Mouse (Mus musculus): ENCODE measurements around the gene Polm. TPM values are rescaled to one million over a fixed set of nuclear protein-coding genes. Genes with fewer than 3 reads are reported as not detected.

The Polm gene
- polyA plus RNA-seq, 1 experiment from 2014 or later, result 8.7 TPM

DNA sequence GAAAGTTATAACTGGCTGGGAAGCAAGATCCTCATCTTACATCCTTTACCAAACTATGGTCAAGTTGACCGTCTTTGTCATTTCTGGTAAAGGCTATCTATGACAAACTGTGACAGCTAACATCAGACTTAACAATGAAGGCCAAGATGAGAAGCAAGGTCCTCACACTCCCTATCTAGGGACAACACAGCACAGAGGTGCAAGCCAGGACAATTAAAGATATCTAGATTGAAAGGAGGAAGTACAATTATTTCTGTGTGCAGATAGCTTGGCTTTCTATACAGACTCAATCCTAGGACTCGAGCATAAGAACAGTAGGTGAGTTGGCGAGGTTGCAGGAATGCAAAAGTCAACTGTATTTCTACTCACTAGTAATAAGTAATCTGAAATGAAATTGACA is 32.1 kb downstream of the Polm start:
- DNase-seq (ENCODE audit: low spot score), result no peak

DNA sequence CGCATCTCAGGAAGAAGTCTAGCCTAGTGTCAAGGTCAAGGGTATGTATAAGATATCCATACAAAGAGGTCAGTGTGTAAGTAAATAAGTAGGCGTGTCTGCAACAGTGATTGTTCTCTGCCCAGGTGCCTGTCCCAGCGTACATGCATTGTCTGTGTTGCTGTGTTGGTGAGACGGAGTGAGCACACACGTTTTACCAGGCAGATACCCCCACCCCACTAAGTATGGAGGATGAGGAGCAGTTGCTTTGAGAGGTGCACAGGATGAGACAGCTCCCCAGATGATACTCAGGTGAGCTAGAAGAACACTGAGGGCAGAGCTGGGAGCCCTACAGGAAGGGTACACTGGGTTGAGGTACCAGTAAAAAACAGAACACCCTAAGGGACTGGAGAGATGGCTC is 33.6 kb downstream of the Polm start:
- DNase-seq (ENCODE audit: low spot score), result no peak

DNA sequence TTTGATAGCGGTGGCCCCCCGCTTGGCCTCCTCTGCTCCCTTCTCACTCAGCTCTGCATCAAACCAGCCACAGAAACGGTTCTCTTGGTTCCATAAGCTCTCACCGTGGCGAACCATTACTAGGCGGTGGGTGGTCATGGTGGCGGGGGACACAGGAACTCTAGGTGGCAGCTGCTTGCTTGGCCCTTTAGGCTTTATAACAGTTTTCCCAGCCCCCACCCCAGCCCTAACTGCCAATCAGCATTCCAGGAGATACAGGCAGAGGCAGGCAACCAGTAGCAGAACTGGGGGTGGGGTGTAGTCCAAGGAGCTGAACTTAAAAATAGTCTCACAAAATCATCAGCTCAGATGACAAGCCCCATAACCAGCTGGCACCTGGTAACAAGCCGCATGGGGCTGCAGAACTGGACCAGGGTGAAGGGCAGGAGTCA is 34.2 kb downstream of the Polm start, which contains the start of gene Pgam2:
Pgam2 (minus strand) TSS at position 183 of the 431 bp plus-strand sequence.
- peak; percentile 15 for DNase-seq (ENCODE audit: low spot score)

DNA sequence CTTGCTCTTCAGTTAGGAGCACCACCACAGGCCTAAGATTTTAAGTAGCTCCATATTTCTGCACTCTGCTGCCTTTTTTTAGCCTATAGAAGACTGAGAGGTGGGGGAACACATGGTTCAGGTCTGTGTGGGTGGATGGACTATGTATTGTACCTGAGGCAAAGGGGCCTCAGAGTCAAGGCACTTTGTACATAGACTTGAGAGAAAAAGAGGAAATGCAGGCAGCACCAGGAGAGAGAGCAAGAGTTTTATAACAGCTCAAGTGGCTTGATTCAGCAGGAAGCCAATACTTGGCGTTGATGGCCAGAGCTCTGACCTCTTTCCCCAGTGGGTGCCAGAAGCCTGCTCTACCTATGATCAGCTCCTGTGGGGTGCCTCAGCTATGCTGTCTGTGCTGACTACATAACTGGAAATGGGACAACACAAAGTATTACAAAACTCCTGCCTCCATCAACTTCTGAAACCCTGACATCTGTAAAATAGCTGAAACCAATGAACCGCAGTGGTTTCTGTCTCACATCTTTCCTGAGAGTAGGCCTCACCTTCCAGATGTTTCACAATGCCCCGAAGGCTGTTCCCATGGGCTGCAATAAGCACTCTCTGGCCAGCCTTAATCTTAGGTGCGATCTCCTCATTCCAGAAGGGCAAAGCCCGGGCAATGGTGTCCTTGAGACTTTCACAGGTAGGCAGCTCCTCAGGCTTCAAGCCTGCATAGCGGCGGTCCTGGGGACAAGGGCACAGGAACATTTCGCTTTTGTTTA is 35.2 kb downstream of the Polm start:
- peak; percentile 15 for DNase-seq (ENCODE audit: low spot score)

DNA sequence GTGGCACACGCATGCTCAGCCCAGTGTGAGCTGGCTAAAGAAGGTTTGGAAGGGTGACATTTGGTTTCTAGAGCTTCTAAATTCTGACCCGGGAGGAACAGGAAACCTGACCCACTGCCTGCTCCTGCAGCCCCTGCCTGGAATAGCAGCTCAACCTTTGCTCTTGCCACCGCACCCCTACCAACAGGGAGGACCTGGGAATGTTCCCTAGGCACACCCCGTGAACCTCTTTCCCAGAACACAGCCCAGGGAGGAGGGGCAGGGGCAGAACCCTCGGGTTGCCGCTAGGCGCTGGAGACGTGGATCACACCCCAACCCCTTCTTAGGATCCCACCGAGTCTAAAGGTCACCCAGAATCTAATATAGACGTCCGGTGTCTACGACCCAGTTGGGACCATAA is 35.8 kb downstream of the Polm start:
- no peak for DNase-seq (ENCODE audit: low spot score)

DNA sequence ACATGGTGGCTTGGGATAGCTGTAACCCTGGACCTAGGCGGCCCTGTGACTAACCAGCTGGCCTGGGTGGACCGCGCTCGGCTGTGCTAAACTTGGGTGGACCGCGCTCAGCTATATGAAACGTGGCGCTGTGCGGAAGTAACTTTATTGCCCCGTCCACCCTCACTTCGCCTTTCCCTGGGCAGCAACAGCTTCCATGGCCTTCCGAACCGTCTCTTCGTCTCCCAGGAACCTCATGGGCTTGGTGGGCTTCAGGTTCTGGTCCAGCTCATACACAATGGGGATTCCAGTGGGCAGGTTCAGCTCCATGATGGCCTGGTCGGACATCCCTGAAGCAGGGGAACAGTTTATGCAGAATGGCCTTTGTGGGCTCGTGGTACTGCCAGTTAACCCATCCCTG is 36.3 kb downstream of the Polm start:
- DNase-seq (ENCODE audit: low spot score), result no peak

DNA sequence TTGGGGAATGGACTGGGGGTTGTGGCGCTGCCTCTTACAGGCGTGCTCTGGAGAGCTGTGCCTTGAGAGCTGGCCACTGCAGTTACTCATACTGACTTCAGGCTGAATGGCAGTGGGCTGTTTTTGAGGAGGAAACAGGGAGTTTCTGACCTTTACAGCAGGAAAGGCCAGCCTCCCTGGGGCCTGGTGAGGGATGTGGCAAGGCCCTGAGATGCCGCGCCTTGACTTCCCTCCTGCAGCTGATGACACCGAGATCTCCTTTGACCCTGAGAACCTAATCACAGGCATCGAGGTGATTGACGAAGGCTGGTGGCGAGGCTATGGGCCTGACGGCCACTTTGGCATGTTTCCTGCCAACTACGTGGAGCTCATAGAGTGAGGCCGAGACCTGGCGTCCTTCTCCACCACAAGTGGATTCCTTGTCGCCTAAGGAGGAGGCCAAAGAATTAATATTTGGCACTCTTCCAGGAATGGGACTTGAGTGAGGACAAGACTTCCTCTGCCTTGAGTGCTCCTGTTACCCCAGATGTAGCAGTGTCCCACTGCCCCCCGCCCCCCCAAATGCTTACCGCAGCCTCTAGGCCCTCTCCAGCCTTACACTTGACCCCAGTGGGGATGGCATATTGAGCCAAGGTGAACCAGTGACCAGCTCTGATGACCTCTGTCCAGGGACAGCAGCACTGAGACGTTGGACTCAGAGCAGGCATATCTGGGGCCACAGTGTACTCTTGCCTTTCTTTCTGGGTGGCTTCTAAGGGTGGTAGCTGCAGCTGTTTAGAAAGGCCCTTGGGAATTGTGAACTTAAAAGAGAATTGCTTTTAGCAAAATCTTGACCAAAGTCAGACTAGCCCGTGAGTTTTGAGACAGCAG is 38.0 kb downstream of the Polm start:
- no peak for DNase-seq (ENCODE audit: low spot score)

DNA sequence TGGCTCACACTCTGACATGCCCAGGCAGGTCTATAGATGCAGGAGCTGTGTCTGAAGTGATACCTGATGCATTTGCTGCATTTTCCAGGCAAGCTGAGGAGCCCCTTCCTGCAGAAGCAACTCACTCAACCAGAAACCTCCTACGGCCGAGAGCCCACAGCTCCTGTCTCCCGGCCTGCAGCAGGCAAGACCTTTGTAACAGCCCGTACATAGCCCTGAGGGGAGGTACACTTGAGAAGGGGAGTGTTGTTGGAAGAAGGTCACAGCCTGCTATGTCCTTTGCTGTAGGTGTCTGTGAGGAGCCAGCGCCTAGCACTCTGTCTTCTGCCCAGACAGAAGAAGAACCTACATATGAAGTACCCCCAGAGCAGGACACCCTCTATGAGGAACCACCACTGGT is 39.9 kb downstream of the Polm start:
- DNase-seq (ENCODE audit: low spot score), result no peak

DNA sequence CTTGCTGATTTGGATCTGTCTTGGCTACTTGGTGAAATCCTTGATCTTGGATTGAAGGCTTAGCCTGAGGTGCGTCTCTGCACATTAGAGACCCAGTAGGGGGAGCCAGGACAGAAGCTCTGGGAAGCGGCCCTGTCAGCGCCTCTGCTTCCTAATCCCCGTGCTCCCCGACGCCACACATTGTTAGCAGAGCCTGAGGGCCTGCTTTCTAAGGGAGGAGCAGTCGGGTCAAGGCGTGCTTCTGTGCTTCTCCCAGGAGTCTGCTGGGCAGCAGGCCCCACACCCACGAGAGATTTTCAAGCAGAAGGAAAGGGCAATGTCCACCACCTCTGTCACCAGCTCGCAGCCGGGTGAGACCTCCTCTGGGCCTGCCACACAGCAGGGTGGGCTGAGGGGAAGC is 40.4 kb downstream of the Polm start:
- no peak for DNase-seq (ENCODE audit: low spot score)

DNA sequence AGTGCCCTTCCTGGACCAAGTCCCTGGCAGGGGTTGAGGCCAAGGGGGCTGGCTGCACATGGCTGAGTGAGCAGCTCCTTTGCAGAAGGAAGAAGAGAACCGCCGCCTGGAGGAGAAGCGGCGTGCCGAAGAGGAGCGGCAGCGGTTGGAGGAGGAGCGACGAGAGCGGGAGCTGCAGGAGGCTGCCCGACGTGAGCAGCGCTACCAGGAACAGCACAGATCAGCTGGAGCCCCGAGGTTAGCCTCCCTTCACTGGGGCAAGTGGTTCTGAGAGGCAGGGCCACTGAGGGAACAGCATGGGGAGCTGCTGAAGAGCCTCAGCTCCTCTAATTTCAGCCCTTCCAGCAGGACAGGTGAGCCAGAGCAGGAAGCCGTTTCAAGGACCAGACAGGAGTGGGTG is 40.9 kb downstream of the Polm start:
- DNase-seq (ENCODE audit: low spot score), result no peak

DNA sequence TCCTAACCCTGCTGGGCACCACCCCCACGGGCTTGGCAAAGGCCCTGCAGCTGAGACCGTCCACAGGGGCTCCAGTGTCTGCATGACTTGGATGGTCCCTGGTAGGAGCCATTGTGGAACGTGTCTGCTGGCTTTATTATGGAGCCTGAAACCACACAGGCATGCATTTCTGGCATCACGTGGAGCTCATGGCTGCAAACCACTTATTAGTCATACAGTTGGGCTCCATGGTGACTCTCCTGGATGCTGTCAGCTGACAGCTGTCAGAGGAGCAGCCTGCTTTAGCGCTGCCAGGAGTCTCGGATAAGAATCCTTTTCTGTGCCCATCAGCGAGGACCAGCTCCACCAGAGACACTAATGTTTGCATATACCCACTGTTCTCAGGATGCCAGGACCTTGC is 42.1 kb downstream of the Polm start:
- DNase-seq (ENCODE audit: low spot score), result no peak

DNA sequence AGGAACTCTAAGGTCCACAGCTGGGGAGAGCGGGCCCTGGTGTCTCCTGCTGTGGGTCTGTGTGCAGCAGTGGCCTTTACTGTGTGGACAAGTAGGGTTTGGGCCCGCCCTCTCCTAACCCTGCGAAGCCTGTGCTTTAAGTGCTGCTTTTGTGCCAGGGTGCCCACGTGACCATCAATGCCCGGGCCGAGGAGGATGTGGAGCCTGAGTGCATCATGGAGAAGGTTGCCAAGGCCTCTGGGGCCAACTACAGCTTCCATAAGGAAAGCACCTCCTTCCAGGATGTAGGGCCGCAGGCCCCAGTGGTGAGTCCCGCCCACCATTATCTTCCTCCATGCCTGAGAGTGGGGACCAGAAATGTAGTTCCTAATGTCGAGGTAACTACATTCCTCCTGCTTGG is 42.5 kb downstream of the Polm start:
- no peak for DNase-seq (ENCODE audit: low spot score)

DNA sequence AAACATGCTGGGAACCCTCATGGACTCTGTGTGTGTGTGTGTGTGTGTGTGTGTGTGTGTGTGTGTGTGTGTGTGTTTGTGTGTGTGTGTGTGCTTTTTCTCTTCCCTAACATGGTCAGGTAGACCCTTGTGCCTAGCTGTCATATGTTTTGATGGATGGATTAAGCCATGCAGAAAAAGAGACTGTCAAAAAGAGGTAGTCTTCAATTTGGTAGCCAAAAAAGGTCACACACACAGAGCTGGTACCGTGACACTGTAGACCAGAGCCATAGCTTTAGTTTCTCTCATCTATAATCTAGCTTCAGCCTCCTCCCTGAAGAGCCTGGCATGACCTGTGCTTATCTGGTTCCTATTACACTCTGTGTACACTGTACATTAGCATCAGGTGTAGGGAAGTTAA is 47.4 kb downstream of the Polm start:
- no peak for DNase-seq (ENCODE audit: low spot score)

DNA sequence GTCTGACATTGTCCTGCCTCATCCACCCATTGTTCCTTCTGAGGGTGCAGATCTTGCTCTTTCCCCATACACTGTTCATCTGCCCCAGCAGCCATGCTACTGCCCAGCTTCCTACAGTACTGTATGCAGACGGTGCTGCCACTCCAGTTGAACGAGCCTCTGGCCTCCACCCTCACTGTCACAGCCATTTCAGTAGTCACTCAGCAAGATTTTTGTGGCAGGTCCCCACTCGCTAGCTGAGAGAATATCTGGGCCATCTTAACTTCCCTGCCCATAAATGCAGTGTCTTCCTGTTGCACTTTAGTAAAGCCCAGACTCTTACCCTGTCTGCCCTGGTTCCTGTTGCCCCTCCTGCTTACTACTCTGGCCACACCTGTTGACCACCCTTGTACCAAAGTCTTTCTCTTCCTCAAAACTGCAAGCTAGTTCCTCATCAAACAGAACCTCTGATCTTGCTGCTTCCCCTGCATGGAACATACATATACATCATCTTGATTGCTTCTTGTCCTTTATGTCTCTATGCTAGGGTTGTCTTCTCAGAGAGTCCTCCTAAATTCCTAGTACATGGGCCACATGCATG is 48.0 kb downstream of the Polm start:
- DNase-seq (ENCODE audit: low spot score), result no peak

DNA sequence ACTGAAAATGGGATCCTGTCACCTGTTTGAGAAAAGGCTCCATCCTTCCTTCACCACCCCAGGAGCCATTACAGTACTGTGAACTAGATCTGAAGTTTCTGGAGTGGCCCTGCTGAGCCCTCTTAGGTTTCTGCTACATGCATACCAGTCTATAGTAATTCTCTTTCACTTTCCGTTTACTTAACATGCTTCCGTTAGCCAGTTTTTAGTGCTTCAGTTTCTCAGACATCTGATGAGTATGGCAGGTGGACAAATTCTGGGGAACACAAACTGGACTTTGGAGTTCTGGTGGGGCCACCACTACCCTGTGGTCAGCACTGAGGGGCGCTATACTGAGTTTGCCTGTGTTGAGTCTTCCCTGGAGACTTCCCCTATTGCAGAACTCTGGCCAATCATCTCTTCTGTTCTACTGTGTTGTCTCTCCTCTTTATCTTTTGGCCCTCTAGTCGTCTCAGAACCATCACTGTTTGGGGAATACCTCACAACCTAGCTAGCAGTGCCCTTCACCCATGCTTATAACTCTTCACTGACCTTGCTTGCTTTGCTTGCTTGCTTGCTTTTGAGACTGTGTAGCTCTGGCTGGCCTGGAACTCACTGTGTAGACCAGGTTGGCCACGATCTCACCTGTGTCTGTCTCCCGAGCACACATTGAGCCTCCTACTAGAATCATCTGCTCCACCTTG is 48.6 kb downstream of the Polm start:
- DNase-seq (ENCODE audit: low spot score), result peak; percentile 48

DNA sequence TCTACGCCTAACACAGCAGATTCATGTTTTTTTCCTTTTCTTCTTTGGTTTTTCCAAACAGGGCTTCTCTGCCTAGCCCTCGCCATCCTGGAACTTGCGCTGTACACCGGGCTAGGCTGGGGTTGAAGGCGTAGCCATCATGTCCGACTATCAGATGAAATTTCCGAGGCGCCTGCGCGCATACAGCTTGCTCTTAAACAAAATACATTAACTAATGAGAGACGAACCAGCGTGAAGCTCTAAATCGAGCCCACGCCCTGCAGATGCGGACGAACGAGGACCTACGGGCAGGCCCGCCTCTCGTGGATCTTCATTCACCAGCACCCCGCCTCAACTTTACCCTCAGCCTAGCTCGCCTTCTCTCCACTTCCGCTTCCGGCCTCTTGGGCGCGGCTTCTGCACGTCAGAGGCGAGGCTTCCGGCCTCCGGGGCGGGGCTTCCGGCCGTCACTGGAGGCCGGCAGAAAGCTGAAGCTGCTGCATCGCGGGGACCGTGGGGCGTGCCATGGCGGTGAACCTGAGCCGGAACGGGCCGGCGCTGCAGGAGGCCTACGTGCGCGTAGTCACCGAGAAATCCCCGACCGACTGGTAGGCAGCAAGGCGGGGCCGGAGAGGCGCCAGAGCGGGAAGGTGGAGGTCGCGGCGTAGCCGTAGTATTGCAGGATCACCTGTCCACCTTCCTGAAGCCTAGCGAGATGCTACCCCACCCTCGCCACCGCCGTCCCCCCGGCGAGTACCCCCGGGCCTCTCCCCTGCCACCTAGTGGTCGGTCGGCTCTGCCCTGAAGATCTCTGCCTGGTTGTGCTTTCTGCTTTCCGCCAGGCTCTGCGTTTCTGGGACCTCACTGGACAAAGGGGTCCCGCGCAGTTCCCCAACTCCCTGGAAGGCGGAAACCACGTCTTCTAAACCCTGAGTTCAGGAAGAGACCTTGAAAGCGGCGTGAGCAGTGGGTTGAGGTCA is 49.5 kb downstream of the Polm start, which contains the start of gene Dbnl:
Dbnl (plus strand) TSS at position 433 of the 959 bp plus-strand sequence.
- peak; percentile 99 for DNase-seq (ENCODE audit: low spot score)

DNA sequence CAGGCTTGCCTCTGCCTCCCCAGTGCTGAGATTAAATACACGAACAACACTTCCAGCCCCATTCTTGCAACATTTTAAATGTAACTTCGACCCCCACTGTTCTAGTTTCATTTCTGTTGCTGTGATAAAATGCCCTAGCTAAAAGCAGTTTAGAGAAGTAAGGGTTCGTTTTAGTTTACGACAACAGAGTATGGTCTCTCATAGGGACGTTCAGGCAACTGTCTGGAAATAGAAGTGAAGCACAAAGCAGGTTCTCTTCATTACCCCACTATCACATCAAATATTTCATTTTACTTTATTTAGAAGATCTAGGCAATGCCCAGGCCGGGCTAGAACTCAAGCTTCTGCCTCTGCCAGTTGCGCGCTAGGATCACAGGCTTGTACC is 50.2 kb downstream of the Polm start:
- no peak for DNase-seq (ENCODE audit: low spot score)

DNA sequence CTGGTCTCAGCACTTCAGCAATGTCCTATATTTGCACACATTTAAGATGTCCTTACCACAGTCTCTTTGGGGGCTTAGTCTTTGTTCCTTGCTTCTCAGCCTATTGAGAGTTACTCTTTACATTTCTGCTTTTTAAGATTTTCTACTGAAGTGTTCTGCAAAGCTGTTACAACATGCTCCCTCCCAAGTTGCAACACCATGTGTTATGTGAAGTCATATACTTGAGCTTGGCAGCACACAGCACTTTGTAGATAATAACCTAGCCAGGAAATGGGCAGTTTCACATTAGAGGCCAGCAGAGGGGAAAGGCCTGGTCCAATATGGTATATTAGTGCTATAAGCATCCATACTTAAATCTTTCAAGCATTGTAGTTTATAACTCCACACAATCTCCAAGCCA is 52.1 kb downstream of the Polm start:
- no peak for DNase-seq (ENCODE audit: low spot score)

DNA sequence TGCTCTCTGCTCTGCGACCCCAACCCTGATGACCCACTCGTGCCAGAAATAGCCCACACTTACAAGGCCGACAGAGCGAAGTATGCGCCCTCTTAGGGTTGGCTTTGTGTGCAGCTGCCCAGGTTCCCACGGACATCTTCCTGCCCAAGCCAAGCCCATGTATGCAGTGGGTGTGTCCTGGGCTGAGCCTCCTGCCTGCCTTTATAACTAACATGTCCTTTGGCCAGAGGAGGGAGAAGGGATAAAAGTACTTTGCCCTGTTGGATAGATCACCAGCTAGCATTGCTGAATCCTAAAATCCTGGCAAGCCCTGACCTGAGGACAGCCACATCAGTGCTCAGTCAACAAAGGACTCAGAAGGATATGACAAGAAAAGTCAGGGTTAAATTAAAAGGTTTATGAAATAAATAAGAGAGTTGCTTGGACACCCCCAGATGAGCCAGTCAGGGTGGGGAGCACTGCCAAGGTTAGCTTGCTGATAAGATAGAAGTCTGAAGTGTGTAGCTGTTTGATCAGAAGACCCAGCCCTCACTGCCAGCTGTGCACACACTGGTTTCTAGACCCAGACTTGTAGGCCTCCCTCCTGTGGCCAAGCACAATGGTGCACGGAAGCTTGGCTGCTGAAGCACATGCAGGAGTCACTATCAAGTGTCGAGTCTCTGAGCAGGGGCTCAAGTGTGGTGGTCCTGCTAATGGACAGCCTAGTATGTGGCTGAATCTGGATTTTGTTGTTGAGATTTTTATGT is 55.4 kb downstream of the Polm start:
- peak; percentile 55 for DNase-seq (ENCODE audit: low spot score)

DNA sequence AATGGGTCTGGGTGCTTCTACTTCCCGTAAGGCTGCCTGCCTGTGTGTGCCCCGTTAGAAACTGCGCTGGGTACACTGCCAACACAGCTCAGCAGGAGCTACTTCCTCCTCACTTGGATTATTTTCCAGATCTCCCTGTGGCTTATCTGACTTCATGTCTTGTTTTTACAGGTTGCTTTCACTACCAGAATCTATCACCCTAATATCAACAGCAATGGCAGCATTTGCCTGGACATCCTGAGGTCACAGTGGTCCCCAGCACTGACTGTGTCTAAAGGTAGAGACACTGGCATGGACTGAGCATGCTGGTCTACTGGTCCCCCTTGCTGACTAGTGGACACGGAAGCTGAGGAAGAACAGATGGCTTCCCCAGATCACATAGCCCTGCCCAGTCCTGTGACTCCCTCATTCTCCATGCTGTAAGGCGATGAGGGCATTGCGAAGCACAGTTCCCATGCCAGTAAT is 57.7 kb downstream of the Polm start:
- DNase-seq (ENCODE audit: low spot score), result no peak
